Mouse (Mus musculus): ENCODE results near the gene Hmbs.

Hmbs gene

DNA sequence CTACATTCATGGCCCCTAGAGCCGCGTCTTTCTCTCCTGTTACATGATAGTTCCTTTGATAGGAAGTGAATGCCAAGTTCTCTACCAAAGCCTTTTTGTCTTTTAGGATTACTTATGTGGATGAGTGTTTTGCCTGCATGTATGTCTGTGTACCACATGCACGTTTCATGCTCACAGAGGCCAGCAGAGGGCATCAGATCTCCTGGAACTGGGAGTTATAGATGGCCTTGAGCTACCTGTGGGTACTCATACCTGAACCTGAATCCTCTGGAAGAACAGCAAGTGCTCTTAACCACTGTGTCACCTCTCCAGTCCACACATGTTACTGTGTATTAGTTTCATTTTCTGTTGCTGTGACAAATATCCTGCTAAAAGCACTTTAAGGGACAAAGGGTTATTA is 51.5 kb downstream of the Hmbs start:
- no peak for DNase-seq (ENCODE audit: low spot score in 2 of 2)

- no peak for DNase-seq (ENCODE audit: low spot score in 2 of 2)
Measured at GRCm38 (mm10) chr9:44288959-44289291, 55.1 kb downstream of the Hmbs start.

- peak; percentile 59 to 68 for DNase-seq (ENCODE audit: low spot score in 2 of 2)
Measured at GRCm38 (mm10) chr9:44288076-44288958, 55.7 kb downstream of the Hmbs start, which contains the start of gene Abcg4. Gene Abcg4 (minus strand): TSS chr9:44288615.

DNA sequence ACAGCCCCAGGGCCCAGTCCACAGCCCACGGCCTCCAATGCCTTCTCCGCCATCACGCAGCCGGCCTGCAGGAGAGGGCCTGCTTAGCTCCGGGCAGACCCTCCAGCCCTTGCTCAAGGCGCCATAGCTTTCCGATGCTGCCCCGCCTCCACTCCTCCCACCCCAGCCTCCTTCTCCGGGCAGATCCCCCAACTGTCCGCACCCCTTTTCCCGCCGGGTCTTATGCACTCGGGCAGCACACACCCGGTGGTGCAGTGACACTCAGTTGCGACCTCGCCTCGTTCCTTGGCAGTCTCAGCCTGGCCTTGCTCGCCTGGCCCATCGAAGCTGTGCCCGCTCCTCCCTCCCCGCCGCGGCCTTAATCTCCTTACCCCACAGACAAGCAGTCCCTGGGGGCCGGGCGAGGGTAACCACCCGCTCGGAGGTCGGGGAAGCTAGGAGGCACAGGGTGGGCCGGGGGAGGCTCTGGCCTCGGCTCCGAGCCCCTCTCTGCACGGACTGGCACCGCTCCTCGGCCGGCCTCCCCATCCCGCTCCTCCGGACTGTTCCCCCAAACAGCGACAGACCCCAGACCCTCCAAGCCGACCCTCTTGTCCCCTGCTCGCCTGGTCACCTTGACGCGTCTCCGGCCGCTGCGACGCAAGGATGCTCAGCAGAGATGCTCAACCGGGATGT is 56.5 kb downstream of the Hmbs start:
- peak; percentile 31 to 36 for DNase-seq (ENCODE audit: low spot score in 2 of 2)

- no peak for DNase-seq (ENCODE audit: low spot score in 2 of 2)
Measured at GRCm38 (mm10) chr9:44287003-44287400, 57.0 kb downstream of the Hmbs start.

Data from right cerebral cortex, adult 2 months (tissue).